Mouse (Mus musculus): ENCODE measurements at regions not wholly inside any gene's neighbourhood (a gene's known extent, or its start where the extent isn't known, plus 50 kb on each side); places are given as distances from the start of the nearest gene placed in this dataset.

DNA sequence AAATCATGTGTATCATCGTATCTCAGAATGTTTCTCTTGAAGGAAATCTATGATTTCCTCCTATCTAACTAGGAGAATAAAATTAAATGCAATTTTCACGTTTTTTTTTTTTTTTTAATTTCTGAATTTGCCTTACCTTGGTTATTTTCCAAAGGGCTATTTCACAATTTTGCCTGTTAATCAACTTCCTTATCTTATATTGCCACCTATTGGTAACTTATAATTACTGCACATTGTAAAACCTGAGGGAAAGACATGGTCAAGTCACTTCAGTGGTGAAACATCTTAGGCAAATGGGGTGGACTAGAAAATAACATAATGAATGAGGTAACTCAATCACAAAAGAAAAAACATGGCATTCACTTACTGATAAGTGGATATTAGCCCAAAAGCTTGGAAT is 232.0 kb downstream of the Nap1l3 start:
- peak; percentile 1 for DNase-seq (ENCODE audit: low read depth, low spot score)
